Mouse (Mus musculus) midbrain, embryonic 15.5 days (tissue): ENCODE data around the gene Arhgap15. TPM values are rescaled to one million over a fixed set of nuclear protein-coding genes. Genes with fewer than 3 reads are reported as not detected.

Experiments
- ATAC-seq: fragments of 200-750 bp; cut with Nextera tagmentation; replicated peaks from 2 replicates; pipeline ENCODE4 v1.8.0; 2017; ENCODE audit warnings: moderate TSS enrichment
- H3K27ac ChIP-seq: fragments of 300-500 bp; sonication (generic); 2 replicates; pipeline ENCODE4 v1.5.1; 2015; ENCODE audit warnings: mild to moderate bottlenecking, inconsistent platforms
- H3K27me3 ChIP-seq: fragments of 300-500 bp; sonication (generic); replicated peaks from 2 replicates; pipeline ENCODE4 v1.6.1; 2015; ENCODE audit warnings: inconsistent platforms
- H3K36me3 ChIP-seq: fragments of 300-500 bp; sonication (generic); replicated peaks from 2 replicates; pipeline ENCODE4 v1.6.1; 2015; ENCODE audit warnings: inconsistent platforms
- H3K4me1 ChIP-seq: fragments of 300-500 bp; sonication (generic); 2 replicates; pipeline ENCODE4 v1.6.1; 2015; ENCODE audit warnings: inconsistent platforms
- H3K4me2 ChIP-seq: fragments of 300-500 bp; sonication (generic); 2 replicates; pipeline ENCODE4 v1.6.1; 2015; ENCODE audit warnings: inconsistent platforms, mild to moderate bottlenecking, moderate library complexity
- H3K4me3 ChIP-seq: fragments of 300-500 bp; sonication (generic); 2 replicates; pipeline ENCODE4 v1.5.1; 2015; ENCODE audit warnings: mild to moderate bottlenecking, inconsistent platforms
- H3K9ac ChIP-seq: fragments of 300-500 bp; sonication (generic); 2 replicates; pipeline ENCODE4 v1.6.1; 2015; ENCODE audit warnings: mild to moderate bottlenecking, inconsistent platforms
- H3K9me3 ChIP-seq: fragments of 300-500 bp; sonication (generic); 2 replicates; pipeline ENCODE4 v1.6.1; 2016; ENCODE audit warnings: inconsistent platforms
- WGBS: fragments of 180-500 bp; shearing (Covaris S2); methylation state at CpG from one replicate; pipeline ENCODE4 v1.1.7; 2015; ENCODE audit warnings: mixed read lengths; 5-methylcytosine and 5-hydroxymethylcytosine counted together
- polyA plus RNA-seq: library from polyadenylated mRNA; unstranded; fragments of >200 nt; fragmentation: Nextera tagmentation; extraction: Ambion mirVana; gene quantifications from 2 replicates; pipeline ENCODE4 v1.2.1, GENCODE M21; 2015

The Arhgap15 gene
- polyA plus RNA-seq, 1 experiment from 2014 or later, result 0.79 TPM

DNA sequence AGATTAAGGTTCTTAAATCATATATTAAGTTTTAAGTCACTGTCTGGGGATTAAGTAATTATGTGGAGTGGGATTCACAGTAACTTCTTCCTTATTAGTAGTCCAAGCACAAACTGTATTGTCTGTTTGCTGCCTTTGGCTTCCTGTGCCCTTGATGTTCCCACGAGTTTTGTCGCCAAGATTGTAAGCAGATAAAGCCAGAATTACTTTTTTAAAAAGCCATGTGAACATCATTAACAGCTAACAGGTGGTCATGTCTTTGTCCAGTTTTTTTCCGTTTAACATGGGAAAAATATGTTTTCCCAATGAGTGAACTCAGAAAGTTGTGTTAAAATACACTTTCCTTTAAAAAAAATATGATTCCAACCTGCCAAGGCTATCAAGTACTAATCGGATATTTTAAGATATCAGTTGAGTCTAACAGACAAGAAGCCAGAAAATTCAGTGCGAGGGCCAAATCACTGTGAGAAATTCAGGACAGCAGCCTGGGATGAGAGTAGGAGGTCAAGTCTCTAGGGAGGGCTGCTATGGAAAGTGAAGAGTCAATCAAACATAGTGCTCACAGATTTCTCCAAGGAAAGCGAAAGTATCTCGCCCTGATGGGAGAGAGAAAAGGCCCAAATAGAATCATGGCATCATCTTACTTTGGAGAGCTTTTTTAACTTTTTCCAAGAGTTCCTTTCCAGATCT lies 319.7 kb downstream of the Arhgap15 start:
- Histone ChIP-seq H3K4me2 (no peak overlapping the region), H3K4me3 (no peak overlapping the region)

GRCm38 (mm10) chr2:44068906-44069305 lies 320.3 kb downstream of the Arhgap15 start:
- H3K4me3 ChIP-seq, result no peak overlapping the region
- no peaks in the 10 kb centered on the region for H3K9me3 ChIP-seq
- H3K36me3 ChIP-seq, result no peaks in the 10 kb centered on the region
- ATAC-seq, result no peak
- WGBS, result 67% methylated on average over 2 of the region's 2 CpGs
- no peak overlapping the region for H3K9ac ChIP-seq
- H3K4me2 ChIP-seq, result no peak overlapping the region
- no peaks in the 10 kb centered on the region for H3K4me1 ChIP-seq
- no peak overlapping the region for H3K27ac ChIP-seq
- H3K27me3 ChIP-seq, result no peaks in the 10 kb centered on the region

More for the DNA sequence above, 319.7 kb downstream of the Arhgap15 start:
- H3K4me1 ChIP-seq, result no peaks in the 10 kb centered on the region
- 69% methylated on average over 7 of the region's 7 CpGs for WGBS
- no peaks in the 10 kb centered on the region for H3K36me3 ChIP-seq
- H3K27ac ChIP-seq, result no peak overlapping the region
- H3K9ac ChIP-seq, result no peak overlapping the region
- no peaks in the 10 kb centered on the region for H3K27me3 ChIP-seq
- H3K9me3 ChIP-seq, result no peaks in the 10 kb centered on the region
- no peak for ATAC-seq

DNA sequence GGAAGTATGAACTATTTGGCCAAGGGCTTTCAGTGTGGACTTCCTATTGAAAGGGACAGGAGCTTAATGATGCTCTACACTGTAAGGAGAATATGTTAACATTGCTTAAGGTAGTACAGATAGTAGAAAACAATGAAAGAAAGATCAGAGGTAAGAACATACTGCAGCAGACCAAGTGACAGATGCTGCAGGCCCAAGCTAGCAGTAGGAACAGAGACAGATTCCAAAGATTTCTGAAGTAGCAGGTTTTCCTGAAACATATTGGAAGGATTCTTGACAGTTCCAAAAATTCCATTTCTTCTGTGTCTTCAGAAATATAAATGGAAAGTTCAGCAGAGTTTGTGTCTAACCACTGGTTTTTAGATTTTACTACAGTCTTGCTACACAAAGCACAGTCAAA lies 327.9 kb downstream of the Arhgap15 start:
- Histone ChIP-seq H3K36me3 (no peaks in the 10 kb centered on the region), H3K9me3 (no peaks in the 10 kb centered on the region), H3K9ac (no peak overlapping the region), H3K27ac (no peak overlapping the region), H3K4me1 (no peaks in the 10 kb centered on the region), H3K27me3 (no peaks in the 10 kb centered on the region), H3K4me3 (no peak overlapping the region), H3K4me2 (no peak overlapping the region)
- ATAC-seq, result no peak

DNA sequence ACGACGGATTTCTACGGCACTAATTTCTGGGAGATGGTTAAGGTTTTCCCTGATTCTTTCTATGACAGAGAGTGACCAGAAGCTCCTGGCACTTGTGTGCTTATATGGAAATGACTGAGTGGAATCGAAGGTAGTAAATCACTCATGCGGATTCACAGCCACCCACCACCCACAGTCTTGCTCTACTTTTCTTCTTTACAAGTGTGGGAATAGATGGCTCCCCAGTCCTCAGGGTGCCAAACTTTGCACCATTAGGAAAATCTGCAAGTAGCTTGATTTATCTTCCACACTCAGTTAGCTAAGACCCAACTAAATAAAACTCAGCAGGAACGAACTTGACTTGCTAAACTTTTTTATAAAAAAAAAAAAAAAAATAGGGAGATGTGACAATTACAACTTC lies 331.9 kb downstream of the Arhgap15 start:
- H3K9me3 ChIP-seq, result no peaks in the 10 kb centered on the region
- H3K27me3 ChIP-seq, result no peaks in the 10 kb centered on the region
- no peaks in the 10 kb centered on the region for H3K36me3 ChIP-seq
- no peak overlapping the region for H3K4me2 ChIP-seq
- ATAC-seq, result no peak
- WGBS, result 86% methylated on average over 6 of the region's 6 CpGs
- H3K4me3 ChIP-seq, result no peak overlapping the region
- no peaks in the 10 kb centered on the region for H3K4me1 ChIP-seq
- no peak overlapping the region for H3K27ac ChIP-seq
- H3K9ac ChIP-seq, result no peak overlapping the region

- Histone ChIP-seq H3K4me3 (no peak overlapping the region), H3K4me1 (no peaks in the 10 kb centered on the region), H3K36me3 (no peaks in the 10 kb centered on the region), H3K9me3 (no peaks in the 10 kb centered on the region), H3K9ac (no peak overlapping the region), H3K27me3 (no peaks in the 10 kb centered on the region), H3K4me2 (no peak overlapping the region), H3K27ac (no peak overlapping the region)
- ATAC-seq, result no peak
- WGBS, result 82% methylated on average over 4 of the region's 4 CpGs
These were observed 332.6 kb downstream of the Arhgap15 start for GRCm38 (mm10) chr2:44081241-44081640.

GRCm38 (mm10) chr2:44084471-44084870 lies 335.8 kb downstream of the Arhgap15 start:
- Histone ChIP-seq H3K4me1 (no peaks in the 10 kb centered on the region), H3K27ac (no peak overlapping the region), H3K4me2 (no peak overlapping the region), H3K27me3 (no peaks in the 10 kb centered on the region), H3K9ac (no peak overlapping the region), H3K4me3 (no peak overlapping the region), H3K9me3 (no peaks in the 10 kb centered on the region), H3K36me3 (no peaks in the 10 kb centered on the region)
- ATAC-seq, result no peak
- WGBS, result 66% methylated on average over 2 of the region's 2 CpGs

GRCm38 (mm10) chr2:44086403-44087056 lies 337.9 kb downstream of the Arhgap15 start:
- Histone ChIP-seq H3K4me3 (no peak overlapping the region), H3K9ac (no peak overlapping the region), H3K36me3 (no peaks in the 10 kb centered on the region), H3K4me2 (no peak overlapping the region), H3K27me3 (no peaks in the 10 kb centered on the region), H3K9me3 (no peaks in the 10 kb centered on the region), H3K4me1 (no peaks in the 10 kb centered on the region), H3K27ac (no peak overlapping the region)
- ATAC-seq, result no peak
- 32% methylated on average over 5 of the region's 5 CpGs for WGBS

- H3K4me2 ChIP-seq, result no peak overlapping the region
- H3K36me3 ChIP-seq, result no peaks in the 10 kb centered on the region
- 93% methylated on average over 4 of the region's 4 CpGs for WGBS
- H3K27me3 ChIP-seq, result no peaks in the 10 kb centered on the region
- ATAC-seq, result no peak
- no peak overlapping the region for H3K4me3 ChIP-seq
- no peak overlapping the region for H3K9ac ChIP-seq
- no peaks in the 10 kb centered on the region for H3K4me1 ChIP-seq
- H3K9me3 ChIP-seq, result no peaks in the 10 kb centered on the region
- no peak overlapping the region for H3K27ac ChIP-seq
These were observed 349.9 kb downstream of the Arhgap15 start for GRCm38 (mm10) chr2:44098552-44098951.

- H3K4me3 ChIP-seq, result no peak overlapping the region
- ATAC-seq, result no peak
- no peak overlapping the region for H3K27ac ChIP-seq
- no peak overlapping the region for H3K9ac ChIP-seq
- 83% methylated on average over 6 of the region's 6 CpGs for WGBS
- H3K4me1 ChIP-seq, result peaks cover 13% of the 10 kb centered on the region
- no peaks in the 10 kb centered on the region for H3K27me3 ChIP-seq
- H3K9me3 ChIP-seq, result no peaks in the 10 kb centered on the region
- H3K4me2 ChIP-seq, result no peak overlapping the region
- H3K36me3 ChIP-seq, result no peaks in the 10 kb centered on the region
These were observed 353.7 kb downstream of the Arhgap15 start for GRCm38 (mm10) chr2:44102351-44102750.

DNA sequence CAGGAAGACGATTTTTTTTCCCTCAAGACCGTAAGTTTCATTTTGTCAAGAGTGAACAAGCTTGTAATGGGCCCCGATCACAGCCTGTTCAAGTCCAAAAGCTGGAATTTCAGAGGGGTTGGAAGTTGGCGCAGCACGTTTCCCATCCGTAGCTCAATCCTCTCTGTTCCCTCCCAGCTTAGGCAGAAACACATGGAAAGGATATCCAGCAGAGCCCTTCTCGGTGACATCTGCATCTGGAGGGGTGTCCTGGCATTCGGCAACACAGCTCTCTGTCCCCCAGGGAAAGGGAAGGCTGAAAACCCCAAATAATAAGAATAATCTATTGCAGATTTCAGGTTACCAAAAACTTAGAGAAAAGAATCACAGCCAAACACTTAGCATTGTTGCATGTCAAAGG lies 354.7 kb downstream of the Arhgap15 start:
- WGBS, result 79% methylated on average over 8 of the region's 8 CpGs
- Histone ChIP-seq H3K9me3 (no peaks in the 10 kb centered on the region), H3K4me1 (peaks cover 13% of the 10 kb centered on the region), H3K27me3 (no peaks in the 10 kb centered on the region), H3K4me2 (no peak overlapping the region), H3K27ac (no peak overlapping the region), H3K9ac (no peak overlapping the region), H3K4me3 (no peak overlapping the region), H3K36me3 (no peaks in the 10 kb centered on the region)
- ATAC-seq, result no peak

GRCm38 (mm10) chr2:44103742-44104141 lies 355.1 kb downstream of the Arhgap15 start:
- H3K9ac ChIP-seq, result no peak overlapping the region
- 75% methylated on average over 5 of the region's 5 CpGs for WGBS
- H3K4me3 ChIP-seq, result no peak overlapping the region
- H3K4me2 ChIP-seq, result no peak overlapping the region
- no peaks in the 10 kb centered on the region for H3K27me3 ChIP-seq
- no peak for ATAC-seq
- no peaks in the 10 kb centered on the region for H3K9me3 ChIP-seq
- no peaks in the 10 kb centered on the region for H3K36me3 ChIP-seq
- H3K27ac ChIP-seq, result no peak overlapping the region
- H3K4me1 ChIP-seq, result peaks cover 13% of the 10 kb centered on the region

DNA sequence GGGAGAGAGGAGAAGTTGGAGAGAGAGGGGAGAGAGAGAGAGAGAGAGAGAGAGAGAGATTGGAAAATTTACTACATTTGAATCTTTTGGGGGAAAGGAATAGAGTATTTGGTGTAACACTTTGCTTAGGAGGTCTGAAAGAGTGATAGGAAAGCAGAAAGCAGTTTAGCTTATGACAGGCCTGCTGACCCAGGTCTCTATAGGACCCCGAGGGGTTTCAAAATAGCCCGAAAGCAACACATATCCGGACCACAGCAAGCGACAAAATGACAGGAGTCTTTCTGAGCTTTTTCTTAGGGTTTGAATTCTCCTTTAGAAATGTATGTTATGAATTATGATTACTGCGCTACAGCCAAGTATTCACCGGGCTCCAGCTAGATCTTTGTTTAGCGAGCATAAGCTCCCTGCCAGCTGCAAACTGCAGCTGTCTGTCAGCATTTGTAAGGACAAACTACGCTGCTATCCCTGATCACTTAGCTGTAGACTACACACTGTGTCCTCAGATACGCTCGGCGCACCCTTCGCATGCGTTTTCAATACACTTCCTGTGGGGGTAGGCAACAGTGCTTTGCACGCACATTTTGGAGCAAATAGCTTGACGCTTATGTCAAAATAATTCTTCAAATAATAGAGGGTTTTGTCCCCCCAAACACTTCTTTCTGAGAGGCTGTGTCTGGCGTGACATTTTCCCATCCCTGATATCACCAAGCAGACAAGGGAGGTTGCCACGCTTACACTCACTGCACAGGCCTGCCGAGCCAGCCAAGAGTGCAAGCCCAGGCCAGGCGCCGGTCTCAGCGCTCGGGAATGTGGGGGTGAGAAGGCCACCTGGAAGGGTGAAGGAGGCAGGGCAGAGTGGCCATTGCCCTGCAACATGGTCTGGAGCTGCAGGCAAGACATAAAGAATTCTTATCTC lies 355.9 kb downstream of the Arhgap15 start:
- Histone ChIP-seq H3K9ac (no peak overlapping the region), H3K4me3 (no peak overlapping the region)
- 27% methylated on average over 22 of the region's 22 CpGs for WGBS

More for the DNA sequence above, 355.9 kb downstream of the Arhgap15 start:
- Histone ChIP-seq H3K9me3 (no peaks in the 10 kb centered on the region), H3K4me1 (peaks cover 13% of the 10 kb centered on the region), H3K27me3 (no peaks in the 10 kb centered on the region), H3K4me2 (peak overlapping the region; percentile 24), H3K27ac (no peak overlapping the region), H3K36me3 (no peaks in the 10 kb centered on the region)
- ATAC-seq, result peak; percentile 86
